In the genomic region with DNA sequence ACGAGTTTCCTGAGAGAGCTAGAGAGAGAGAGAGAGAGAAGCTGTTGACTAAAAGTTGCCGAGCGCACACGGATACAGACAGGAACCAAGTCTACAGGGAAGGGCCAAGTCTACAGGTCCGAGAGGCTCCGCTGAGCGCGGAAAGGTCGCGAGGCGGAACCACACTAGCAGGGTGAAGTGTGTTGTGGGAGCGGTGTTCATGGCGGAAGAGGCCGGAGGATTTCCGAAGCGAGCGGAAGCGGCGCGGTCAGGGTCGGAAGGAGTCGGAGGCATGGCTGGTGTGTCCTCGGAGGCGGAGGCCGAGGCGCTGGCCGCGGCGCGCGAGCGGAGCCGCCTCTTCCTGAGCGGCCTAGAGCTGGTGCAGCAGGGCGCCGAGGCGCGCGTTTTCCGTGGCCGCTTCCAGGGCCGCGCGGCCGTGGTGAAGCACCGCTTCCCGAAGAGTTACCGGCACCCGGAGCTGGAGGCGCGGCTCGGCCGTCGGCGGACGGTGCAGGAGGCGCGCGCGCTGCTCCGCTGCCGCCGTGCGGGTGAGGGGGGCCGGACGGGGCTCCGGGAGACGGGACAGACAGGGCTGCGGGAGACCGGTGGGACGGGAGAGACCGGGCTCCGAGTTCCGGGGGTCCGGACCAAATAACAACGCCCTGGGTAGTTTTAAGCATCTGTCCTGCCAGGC, we compare ENCODE assay signal across 8 mouse cellular contexts. TPM values are rescaled to one million over a fixed set of nuclear protein-coding genes. Genes with fewer than 3 reads are reported as not detected.
DNase-seq lines count a peak whose midpoint lies in the region; ATAC-seq lines count a peak whose summit lies in the region.
"Not testable (repeated sequence)": the region's sequence is repeated elsewhere in the genome, so short reads cannot be mapped to it uniquely, and the experiment has no call there.

No protein-coding gene starts in this region.

- not testable (repeated sequence) for H3K9me3 ChIP-seq in hindbrain, embryonic 11.5 days (ENCODE audit: control insufficient read depth, low read length)

- peak; percentile 90 for DNase-seq in MN1 (ENCODE audit: low spot score)
- DNase-seq in cerebellum, adult 9-11 months: peak; percentile 84
- peak; percentile 63 to 87 for DNase-seq in frontal cortex, adult 2 months (ENCODE audit: extremely low spot score in 1 of 2, low spot score in 1 of 2)
- DNase-seq in hindbrain, embryonic 11.5 days (ENCODE audit: low spot score): peak; percentile 84
- DNase-seq in layer of hippocampus, postnatal 25 days (ENCODE audit: extremely low spot score in 1 of 2, low spot score in 1 of 2): peak; percentile 76 to 83
- DNase-seq in lung, postnatal 25 days (ENCODE audit: low spot score): peak; percentile 86
- peak; percentile 70 for DNase-seq in retina, adult 2 months (ENCODE audit: low read depth, low spot score)
- DNase-seq in thymus, postnatal 36 days: peak; percentile 85 to 86

- peaks cover 11% of the 10 kb centered on the region for H3K4me1 ChIP-seq in hindbrain, embryonic 11.5 days (replicated peaks; ENCODE audit: control insufficient read depth, insufficient read depth, low read length)

- under 1% methylated on average over 65 of the region's 76 CpGs for WGBS in hindbrain, embryonic 11.5 days

- H3K27ac ChIP-seq in hindbrain, embryonic 11.5 days (ENCODE audit: low read depth, low read length): peak overlapping the region; percentile 84

- H3K4me2 ChIP-seq in hindbrain, embryonic 11.5 days (replicated peaks; ENCODE audit: low read depth, low read length): peak overlapping the region; percentile 57

- H3K9ac ChIP-seq in hindbrain, embryonic 11.5 days (ENCODE audit: low read depth, low read length): peak overlapping the region; percentile 83

- H3K36me3 ChIP-seq in hindbrain, embryonic 11.5 days (ENCODE audit: control insufficient read depth, insufficient read depth, low read length): not testable (repeated sequence)

- not testable (repeated sequence) for H3K27me3 ChIP-seq in hindbrain, embryonic 11.5 days (ENCODE audit: control insufficient read depth, insufficient read depth, low read length)

- peak; percentile 85 for ATAC-seq in hindbrain, embryonic 11.5 days (ENCODE audit: low FRiP score)

- peak overlapping the region; percentile 81 for H3K4me3 ChIP-seq in hindbrain, embryonic 11.5 days (ENCODE audit: low read depth, low read length)

RNA-seq across cellular contexts. Expression of gene Trp53rkb, which starts 1.3 kb away (rescaled TPM):
- 6.3 and 6.5 TPM in 2 replicates for polyA plus RNA-seq in frontal cortex, adult 2 months (2012; rRNA removed)
- 8.7 and 10.0 TPM in 2 replicates for polyA plus RNA-seq in hindbrain, embryonic 11.5 days (2014; fragmentation: Nextera tagmentation; extraction: Ambion mirVana)
- 1 to 10 TPM; 4.4 to 7.3 TPM for total RNA-seq in layer of hippocampus, postnatal 25 days (2021)

RNA-seq across cellular contexts. Expression of gene Arfgef2, which starts 11.7 kb away (rescaled TPM):
- 22.6 and 25.8 TPM in 2 replicates for polyA plus RNA-seq in frontal cortex, adult 2 months (2012; rRNA removed)
- polyA plus RNA-seq in hindbrain, embryonic 11.5 days (2014; fragmentation: Nextera tagmentation; extraction: Ambion mirVana): 3.8 and 4.2 TPM in 2 replicates
- total RNA-seq in layer of hippocampus, postnatal 25 days (2021): 10 to 100 TPM; 45.7 to 48.5 TPM

Comparison
In these comparisons a context has a peak if more than half of its experiments do, and no peak if none do; other contexts are left out.
1. Peak in every context shown above with its lines: DNase-seq, ATAC-seq, H3K4me3 ChIP-seq and H3K27ac ChIP-seq.